In genomic region chr1:80162943-80163342, GRCm38 (mm10) we compare ENCODE assay signal across 30 mouse cellular contexts. TPM values are rescaled to one million over a fixed set of nuclear protein-coding genes. Genes with fewer than 3 reads are reported as not detected.
"Had no signal": no experiment of that assay in that cellular context is flagged by ENCODE, and none has a peak within 500 bp of the region (broad histone marks: within the 10 kb centered on the region; RNA-seq: fewer than 3 reads in every experiment).

No protein-coding gene starts in this region.

- DNase-seq: cerebellum, adult 9-10 months; cerebellum, adult 9-11 months; cerebellum, postnatal 10 days; cerebellum, postnatal 14 days; cerebellum, postnatal 25 days; cerebellum, postnatal 36 days; embryo, embryonic 11 days; forebrain, postnatal 0 days; gastrocnemius, adult 2 months; gastrocnemius, postnatal 10 days; gastrocnemius, postnatal 14 days; gastrocnemius, postnatal 25 days; gastrocnemius, postnatal 36 days; heart, adult 18-20 months; heart, adult 2 months had no signal

- H3K9ac ChIP-seq: embryonic facial prominence, embryonic 12.5 days; embryonic facial prominence, embryonic 13.5 days; embryonic facial prominence, embryonic 15.5 days; forebrain, embryonic 12.5 days; forebrain, embryonic 13.5 days; forebrain, embryonic 15.5 days; forebrain, postnatal 0 days had no signal

- H3K4me2 ChIP-seq: embryonic facial prominence, embryonic 12.5 days; embryonic facial prominence, embryonic 13.5 days; embryonic facial prominence, embryonic 15.5 days; forebrain, embryonic 12.5 days; forebrain, embryonic 13.5 days; forebrain, embryonic 15.5 days had no signal

- H3K9me3 ChIP-seq: embryonic facial prominence, embryonic 10.5 days; embryonic facial prominence, embryonic 12.5 days; embryonic facial prominence, embryonic 13.5 days; embryonic facial prominence, embryonic 15.5 days; forebrain, embryonic 10.5 days; forebrain, embryonic 12.5 days; forebrain, embryonic 13.5 days; forebrain, embryonic 15.5 days had no signal

- ATAC-seq: forebrain, embryonic 13.5 days; forebrain, embryonic 14.5 days; forebrain, embryonic 15.5 days; forebrain, embryonic 16.5 days; forebrain, postnatal 0 days had no signal

- H3K36me3 ChIP-seq: embryonic facial prominence, embryonic 10.5 days; embryonic facial prominence, embryonic 12.5 days; embryonic facial prominence, embryonic 13.5 days; embryonic facial prominence, embryonic 15.5 days; forebrain, embryonic 10.5 days; forebrain, embryonic 12.5 days; forebrain, embryonic 15.5 days had no signal

- H3K4me1 ChIP-seq: embryonic facial prominence, embryonic 10.5 days; embryonic facial prominence, embryonic 12.5 days; embryonic facial prominence, embryonic 13.5 days; embryonic facial prominence, embryonic 15.5 days; forebrain, embryonic 10.5 days; forebrain, embryonic 12.5 days; forebrain, embryonic 13.5 days; forebrain, embryonic 15.5 days had no signal

- H3K27me3 ChIP-seq: embryonic facial prominence, embryonic 12.5 days; embryonic facial prominence, embryonic 13.5 days; embryonic facial prominence, embryonic 15.5 days; forebrain, embryonic 12.5 days; forebrain, embryonic 13.5 days; forebrain, embryonic 15.5 days had no signal

- H3K27ac ChIP-seq: embryonic facial prominence, embryonic 10.5 days; embryonic facial prominence, embryonic 12.5 days; embryonic facial prominence, embryonic 13.5 days; embryonic facial prominence, embryonic 15.5 days; forebrain, embryonic 10.5 days; forebrain, embryonic 12.5 days; forebrain, embryonic 13.5 days; forebrain, embryonic 15.5 days; gastrocnemius, adult 2 months; heart, adult 2 months had no signal

- H3K4me3 ChIP-seq: embryonic facial prominence, embryonic 10.5 days; embryonic facial prominence, embryonic 12.5 days; embryonic facial prominence, embryonic 13.5 days; embryonic facial prominence, embryonic 15.5 days; erythroblast, embryonic 14.5 days; forebrain, embryonic 10.5 days; forebrain, embryonic 12.5 days; forebrain, embryonic 13.5 days; forebrain, embryonic 15.5 days; gastrocnemius, adult 2 months; heart, adult 2 months had no signal

RNA-seq across cellular contexts. Expression of gene Fam124b, which starts 55.3 kb away (rescaled TPM):
- total RNA-seq: common myeloid progenitor, adult 5-6 weeks; granulocyte monocyte progenitor cell, adult 5-6 weeks had no signal
- polyA plus RNA-seq: cortical plate, adult 2 months; erythroblast, embryonic 14.5 days; frontal cortex, adult 2 months had no signal
